Mouse (Mus musculus) kidney, postnatal 0 days (tissue): ENCODE data around the gene Depdc7. TPM values are rescaled to one million over a fixed set of nuclear protein-coding genes. Genes with fewer than 3 reads are reported as not detected.
A peak's percentile ranks its signal among the peaks of the same experiment; 100 is the strongest.

ENCODE experiments used
- ATAC-seq: fragments of 200-750 bp; cut with Nextera tagmentation; replicated peaks from 2 replicates; pipeline ENCODE4 v1.8.0; 2017; ENCODE audit warnings: low read depth, moderate number of reproducible peaks, moderate TSS enrichment, moderate library complexity; ENCODE audit not compliant: low FRiP score
- DNase-seq: peaks from one replicate; pipeline ENCODE4 v3.0.0-alpha.2; 2016; ENCODE audit warnings: low spot score
- H3K27ac ChIP-seq: fragments of 300-500 bp; sonication (generic); 2 replicates; pipeline ENCODE4 v1.5.1; 2014; ENCODE audit warnings: mild to moderate bottlenecking
- H3K27me3 ChIP-seq: fragments of 300-500 bp; sonication (generic); 2 replicates; pipeline ENCODE4 v1.6.1; 2014; ENCODE audit warnings: low read length, mixed read lengths; ENCODE audit not compliant: insufficient read depth
- H3K36me3 ChIP-seq: fragments of 300-500 bp; sonication (generic); 2 replicates; pipeline ENCODE4 v1.6.1; 2014; ENCODE audit warnings: low read length, mixed read lengths; ENCODE audit not compliant: insufficient read depth
- H3K4me1 ChIP-seq: fragments of 300-500 bp; sonication (generic); replicated peaks from 2 replicates; pipeline ENCODE4 v1.6.1; 2014; ENCODE audit warnings: antibody characterized with exemption, low read length, mixed read lengths; ENCODE audit not compliant: insufficient read depth
- H3K4me2 ChIP-seq: fragments of 300-500 bp; sonication (generic); 2 replicates; pipeline ENCODE4 v1.6.1; 2014; ENCODE audit warnings: mild to moderate bottlenecking, low read length, moderate library complexity, mixed read lengths
- H3K4me3 ChIP-seq: fragments of 300-500 bp; sonication (generic); replicated peaks from 2 replicates; pipeline ENCODE4 v1.5.1; 2014; ENCODE audit warnings: low read depth, low read length
- H3K9ac ChIP-seq: fragments of 300-500 bp; sonication (generic); 2 replicates; pipeline ENCODE4 v1.6.1; 2014; ENCODE audit warnings: low read depth, low read length
- H3K9me3 ChIP-seq: fragments of 300-500 bp; sonication (generic); replicated peaks from 2 replicates; pipeline ENCODE4 v1.6.1; 2016; ENCODE audit warnings: low read length, inconsistent platforms, mixed read lengths
- CTCF ChIP-seq: IDR thresholded peaks from 2 replicates; pipeline ENCODE4 v1.5.1; 2016; ENCODE audit warnings: antibody characterized with exemption, low read depth, mild to moderate bottlenecking, moderate library complexity
- WGBS: fragments of 180-500 bp; shearing (Covaris S2); extraction: QIAGEN DNeasy Blood & Tissue Kit; methylation state at CpG from one replicate; pipeline ENCODE4 v1.1.7; 2014; 5-methylcytosine and 5-hydroxymethylcytosine counted together
- polyA plus RNA-seq: library from polyadenylated mRNA; unstranded; fragments of >200 nt; fragmentation: Nextera tagmentation; extraction: Ambion mirVana; gene quantifications from 2 replicates; pipeline ENCODE4 v1.2.1, GENCODE M21; 2015

Depdc7 gene
- polyA plus RNA-seq, result 27.5 and 27.6 TPM in 2 replicates

- peaks cover 12% of the 10 kb centered on the region; the same call in 1 of the 2 replicates for H3K4me1 ChIP-seq
- ATAC-seq (peak; percentile 86), DNase-seq (peak; percentile 85)
- TF ChIP-seq CTCF, result no peak
- no peaks in the 10 kb centered on the region for H3K9me3 ChIP-seq
- no peaks in the 10 kb centered on the region for H3K36me3 ChIP-seq
- H3K4me2 ChIP-seq, result peak within 1 kb of the TSS; percentile 87
- under 1% methylated on average over 24 of the region's 31 CpGs for WGBS
- no peaks in the 10 kb centered on the region for H3K27me3 ChIP-seq
- peak within 1 kb of the TSS; percentile 85 for H3K27ac ChIP-seq
- peak within 1 kb of the TSS; percentile 76 for H3K9ac ChIP-seq
- peak within 1 kb of the TSS; percentile 73 for H3K4me3 ChIP-seq
Observed at GRCm38 (mm10) chr2:104742741-104743064, at the start of gene Depdc7. Gene Depdc7 (minus strand): TSS chr2:104742878.

- H3K36me3 ChIP-seq, result peaks cover 26% of the 10 kb centered on the region
- H3K27ac ChIP-seq, result no peak overlapping the region
- no peak for ATAC-seq
- no peak overlapping the region for H3K9ac ChIP-seq
- TF ChIP-seq CTCF, result peak; percentile 77
- no peaks in the 10 kb centered on the region for H3K9me3 ChIP-seq
- no peaks in the 10 kb centered on the region for H3K4me1 ChIP-seq
- 84% methylated on average over 1 of the region's 1 CpGs for WGBS
- H3K27me3 ChIP-seq, result no peaks in the 10 kb centered on the region
- H3K4me2 ChIP-seq, result no peak overlapping the region
- no peak overlapping the region for H3K4me3 ChIP-seq
- peak; percentile 60 for DNase-seq
Observed at GRCm38 (mm10) chr2:104774763-104775162, 32.1 kb upstream of the Depdc7 start.

- no peak overlapping the region for H3K4me3 ChIP-seq
- TF ChIP-seq CTCF, result no peak
- DNase-seq, result no peak
- H3K4me1 ChIP-seq, result no peaks in the 10 kb centered on the region
- no peaks in the 10 kb centered on the region for H3K9me3 ChIP-seq
- peaks cover 20% of the 10 kb centered on the region for H3K36me3 ChIP-seq
- no peak for ATAC-seq
- no peaks in the 10 kb centered on the region for H3K27me3 ChIP-seq
- 89% methylated on average over 1 of the region's 1 CpGs for WGBS
- H3K27ac ChIP-seq, result no peak overlapping the region
- H3K9ac ChIP-seq, result no peak overlapping the region
- H3K4me2 ChIP-seq, result no peak overlapping the region
Observed at GRCm38 (mm10) chr2:104768697-104769096, 26.0 kb upstream of the Depdc7 start.

- H3K4me2 ChIP-seq, result no peak overlapping the region
- 96% methylated on average over 4 of the region's 4 CpGs for WGBS
- peaks cover 3% of the 10 kb centered on the region; the same call in 1 of the 2 replicates for H3K36me3 ChIP-seq
Observed at GRCm38 (mm10) chr2:104764018-104764417, 21.3 kb upstream of the Depdc7 start.

GRCm38 (mm10) chr2:104763134-104763703 is 20.5 kb upstream of the Depdc7 start:
- H3K4me2 ChIP-seq, result no peak overlapping the region
- ATAC-seq, result no peak
- H3K4me3 ChIP-seq, result no peak overlapping the region
- H3K27ac ChIP-seq, result no peak overlapping the region
- H3K27me3 ChIP-seq, result no peaks in the 10 kb centered on the region
- no peak for DNase-seq
- no peak overlapping the region for H3K9ac ChIP-seq
- peak; percentile 14; the same call in 1 of the 2 replicates for TF ChIP-seq CTCF
- no peaks in the 10 kb centered on the region for H3K4me1 ChIP-seq
- no peaks in the 10 kb centered on the region for H3K9me3 ChIP-seq
- H3K36me3 ChIP-seq, result no peaks in the 10 kb centered on the region; the same call in 1 of the 2 replicates
- 70% methylated on average over 8 of the region's 8 CpGs for WGBS

More at GRCm38 (mm10) chr2:104764018-104764417, 21.3 kb upstream of the Depdc7 start:
- ATAC-seq, result no peak
- Histone ChIP-seq H3K9me3 (no peaks in the 10 kb centered on the region), H3K27ac (no peak overlapping the region), H3K27me3 (no peaks in the 10 kb centered on the region), H3K4me1 (no peaks in the 10 kb centered on the region), H3K4me3 (no peak overlapping the region), H3K9ac (no peak overlapping the region)
- TF ChIP-seq CTCF, result no peak
- DNase-seq, result no peak

- ATAC-seq, result no peak
- H3K27ac ChIP-seq, result no peak overlapping the region
- peak; percentile 39 for DNase-seq
- TF ChIP-seq CTCF, result peak; percentile 67
- H3K4me1 ChIP-seq, result no peaks in the 10 kb centered on the region
- no peaks in the 10 kb centered on the region for H3K36me3 ChIP-seq
- H3K27me3 ChIP-seq, result no peaks in the 10 kb centered on the region
- H3K9me3 ChIP-seq, result no peaks in the 10 kb centered on the region
- H3K4me2 ChIP-seq, result no peak overlapping the region
- no peak overlapping the region for H3K4me3 ChIP-seq
- WGBS, result 64% methylated on average over 3 of the region's 3 CpGs
- H3K9ac ChIP-seq, result no peak overlapping the region
Observed at GRCm38 (mm10) chr2:104750611-104751010, 7.9 kb upstream of the Depdc7 start.

GRCm38 (mm10) chr2:104748652-104749183 is 6.0 kb upstream of the Depdc7 start:
- Histone ChIP-seq H3K4me2 (no peak overlapping the region), H3K4me1 (no peaks in the 10 kb centered on the region), H3K9me3 (no peaks in the 10 kb centered on the region), H3K4me3 (no peak overlapping the region), H3K9ac (no peak overlapping the region), H3K36me3 (no peaks in the 10 kb centered on the region), H3K27ac (no peak overlapping the region), H3K27me3 (no peaks in the 10 kb centered on the region)
- TF ChIP-seq CTCF, result no peak
- ATAC-seq (no peak), DNase-seq (no peak)
- 69% methylated on average over 5 of the region's 5 CpGs for WGBS
